Mouse (Mus musculus): Measurements from ENCODE around the gene Zfp971. TPM values are rescaled to one million over a fixed set of nuclear protein-coding genes. Genes with fewer than 3 reads are reported as not detected.

Zfp971 gene
- polyA plus RNA-seq (2017; shearing (Covaris generic)), result 7.4 TPM

DNA sequence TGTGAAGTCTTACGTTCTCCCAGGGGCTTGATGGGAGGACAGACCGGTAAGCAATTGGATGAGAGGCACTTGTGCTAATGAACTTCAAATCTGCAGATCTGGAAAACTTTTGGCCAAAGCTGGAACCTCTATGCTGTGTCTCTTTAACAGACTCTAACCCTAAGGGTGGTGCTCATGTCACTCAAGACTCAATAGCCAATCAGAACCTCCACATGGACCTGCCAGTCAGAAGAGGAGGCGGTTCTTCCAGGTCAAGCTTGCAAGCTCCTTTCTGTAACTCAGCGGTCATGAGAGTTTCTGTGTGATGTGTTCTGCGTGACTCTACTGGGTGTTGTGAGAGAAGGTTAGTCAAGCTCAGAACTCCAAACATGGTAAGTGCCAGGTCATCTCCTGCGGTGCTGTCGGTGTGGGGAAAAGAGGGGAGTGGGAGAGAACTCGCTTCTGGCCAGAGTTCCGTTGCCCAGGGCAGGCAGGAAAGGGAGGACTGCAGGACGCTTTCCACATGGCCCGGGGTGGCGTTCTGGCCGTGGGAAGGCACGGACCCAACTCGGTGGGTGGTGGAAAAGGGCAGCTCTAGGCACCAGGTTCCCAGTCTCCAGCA lies at the start of gene Zfp971:
Gene Zfp971, plus strand, starts transcription at position 274 of the 601 bp plus-strand sequence.

DNA sequence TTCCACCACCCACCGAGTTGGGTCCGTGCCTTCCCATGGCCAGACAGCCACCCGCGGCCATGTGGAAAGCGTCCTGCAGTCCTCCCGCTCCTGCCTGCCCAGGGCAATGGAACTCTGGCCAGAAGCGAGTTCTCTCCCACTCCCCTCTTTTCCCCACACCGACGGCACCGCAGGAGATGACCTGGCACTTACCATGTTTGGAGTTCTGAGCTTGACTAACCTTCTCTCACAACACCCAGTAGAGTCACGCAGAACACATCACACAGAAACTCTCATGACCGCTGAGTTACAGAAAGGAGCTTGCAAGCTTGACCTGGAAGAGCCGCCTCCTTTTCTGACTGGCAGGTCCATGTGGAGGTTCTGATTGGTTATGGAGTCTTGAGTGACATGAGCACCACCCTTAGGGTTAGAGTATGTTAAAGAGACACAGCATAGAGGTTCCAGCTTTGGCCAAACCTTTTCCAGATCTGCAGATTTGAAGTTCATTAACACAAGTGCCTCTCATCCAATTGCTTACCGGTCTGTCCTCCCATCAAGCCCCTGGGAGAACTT lies 55.2 kb downstream of the Zfp971 start, which contains the start of gene Zfp931:
Gene Zfp931, minus strand, starts transcription at position 311 of the 552 bp plus-strand sequence.

Other genes starting within 250 kb of the Zfp971 start
- 9.1 TPM for gene Gm14325, start 182.9 kb upstream of the Zfp971 start, polyA plus RNA-seq (2017; shearing (Covaris generic))
- gene Gm14327, start 126.2 kb upstream of the Zfp971 start, polyA plus RNA-seq (2017; shearing (Covaris generic)), result 3.5 TPM
- gene Zfp972, start 97.7 kb upstream of the Zfp971 start, polyA plus RNA-seq (2017; shearing (Covaris generic)), result not detected
- gene Gm14326, start 66.0 kb upstream of the Zfp971 start, polyA plus RNA-seq (2017; shearing (Covaris generic)), result 7.3 TPM
- 5.5 TPM for gene Zfp931, start 55.2 kb downstream of the Zfp971 start, polyA plus RNA-seq (2017; shearing (Covaris generic))
- 0.18 TPM for gene Phactr3, start 95.7 kb downstream of the Zfp971 start, polyA plus RNA-seq (2017; shearing (Covaris generic))